ENCODE assay signal across 41 mouse cellular contexts in genomic region chr2:26608781-26609180, GRCm38 (mm10). TPM values are rescaled to one million over a fixed set of nuclear protein-coding genes. Genes with fewer than 3 reads are reported as not detected.
"Had no signal": no experiment of that assay in that cellular context is flagged by ENCODE, and none has a peak within 500 bp of the region (broad histone marks: within the 10 kb centered on the region; RNA-seq: fewer than 3 reads in every experiment).

No protein-coding gene starts in this region.

- H3K27ac ChIP-seq: heart, embryonic 10.5 days; hindbrain, embryonic 13.5 days; hindbrain, embryonic 15.5 days; hindbrain, postnatal 0 days; kidney, embryonic 15.5 days; kidney, postnatal 0 days; limb, embryonic 10.5 days; limb, embryonic 12.5 days; liver, embryonic 13.5 days; liver, embryonic 15.5 days had no signal

- H3K4me3 ChIP-seq: heart, embryonic 10.5 days; heart, embryonic 12.5 days; hindbrain, embryonic 13.5 days; hindbrain, embryonic 15.5 days; kidney, embryonic 15.5 days; limb, embryonic 10.5 days; limb, embryonic 12.5 days; liver, embryonic 13.5 days; liver, embryonic 15.5 days had no signal

- DNase-seq: gastrocnemius, postnatal 36 days; kidney, adult 11 months; kidney, adult 9 months; kidney, postnatal 14 days; kidney, postnatal 36 days; layer of hippocampus, adult 9-11 months; layer of hippocampus, postnatal 36 days; liver; liver, embryonic 13.5 days; liver, postnatal 0 days had no signal

- H3K27me3 ChIP-seq: heart, embryonic 12.5 days; kidney, embryonic 15.5 days had no signal

- H3K9ac ChIP-seq: heart, embryonic 12.5 days; hindbrain, embryonic 13.5 days; hindbrain, embryonic 15.5 days; kidney, embryonic 15.5 days; limb, embryonic 12.5 days; liver, embryonic 13.5 days; liver, embryonic 15.5 days; liver, postnatal 0 days had no signal

- H3K36me3 ChIP-seq: heart, embryonic 10.5 days; heart, embryonic 12.5 days; hindbrain, embryonic 13.5 days; hindbrain, embryonic 15.5 days; kidney, embryonic 15.5 days; limb, embryonic 10.5 days; limb, embryonic 12.5 days; liver, embryonic 13.5 days; liver, embryonic 15.5 days had no signal

RNA-seq across cellular contexts. Expression of gene Gm20532, which starts 22.3 kb away (rescaled TPM):
- total RNA-seq: gastrocnemius, adult 18-20 months; gastrocnemius, postnatal 14 days; gastrocnemius, postnatal 36 days; heart, adult 18-20 months; heart, postnatal 36 days; hematopoietic stem cell, adult 5-6 weeks; hindbrain, postnatal 0 days; layer of hippocampus, adult 18-20 months; layer of hippocampus, adult 8-10 months; layer of hippocampus, postnatal 14 days; layer of hippocampus, postnatal 36 days; left cerebral cortex, adult 18-20 months; left cerebral cortex, adult 8-10 months; left cerebral cortex, postnatal 10 days; left cerebral cortex, postnatal 36 days had no signal
- polyA plus RNA-seq: gonadal fat pad, adult 2 months; heart, embryonic 10.5 days; heart, embryonic 14.5 days; heart, embryonic 16.5 days; hindbrain, embryonic 11.5 days; hindbrain, embryonic 13.5 days; hindbrain, embryonic 15.5 days; hindbrain, postnatal 0 days; intestine, embryonic 14.5 days; kidney, adult 2 months; kidney, embryonic 15.5 days; kidney, postnatal 0 days; large intestine, adult 2 months; limb, embryonic 10.5 days; limb, embryonic 14.5 days; liver, embryonic 11.5 days; liver, embryonic 13.5 days; liver, embryonic 15.5 days; liver, postnatal 0 days had no signal
